Mouse (Mus musculus): ENCODE measurements around the gene Gm43518. TPM values are rescaled to one million over a fixed set of nuclear protein-coding genes. Genes with fewer than 3 reads are reported as not detected.

The Gm43518 gene
- 0.41 and 0.53 TPM in 2 replicates for polyA plus RNA-seq (2012; rRNA removed)

DNA sequence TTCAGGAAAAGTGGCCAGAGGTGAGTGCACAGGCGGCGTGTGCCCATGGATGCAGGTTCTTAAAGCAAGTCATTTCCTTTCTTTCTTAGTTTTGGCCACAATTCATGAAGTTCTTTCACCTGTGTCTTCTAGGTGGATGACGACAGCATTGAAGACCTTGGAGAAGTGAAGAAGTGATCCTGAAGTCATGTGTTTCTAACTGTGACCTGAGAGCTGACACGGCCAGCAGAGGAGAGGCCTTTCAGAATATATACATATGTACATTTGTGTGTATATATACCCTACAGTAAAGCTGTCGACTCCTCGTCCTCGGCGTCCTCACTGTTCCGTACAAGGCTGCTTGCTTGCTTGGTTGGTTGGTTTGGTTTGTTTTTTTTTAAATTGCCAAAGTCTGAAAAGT lies at the start of gene Gm43518:
Gm43518 (plus strand) TSS at position 301 of the 400 bp plus-strand sequence.
- H3K4me3 ChIP-seq (replicated peaks; ENCODE audit: extremely low read depth, low read depth, low read length) = no peak within 1 kb of the TSS
- WGBS = 89% methylated on average over 9 of the region's 9 CpGs
- no peaks in the 10 kb centered on the region for H3K4me1 ChIP-seq (ENCODE audit: control insufficient read depth, insufficient read depth, low read length)
- no peak for TF ChIP-seq CTCF (IDR thresholded peaks at IDR 0.05; ENCODE audit: insufficient read depth, low read length)
- TF ChIP-seq POLR2A (IDR thresholded peaks at IDR 0.05; ENCODE audit: borderline replicate concordance, extremely low read depth, low read depth, low read length) = no peak
- DNase-seq = no peak

DNA sequence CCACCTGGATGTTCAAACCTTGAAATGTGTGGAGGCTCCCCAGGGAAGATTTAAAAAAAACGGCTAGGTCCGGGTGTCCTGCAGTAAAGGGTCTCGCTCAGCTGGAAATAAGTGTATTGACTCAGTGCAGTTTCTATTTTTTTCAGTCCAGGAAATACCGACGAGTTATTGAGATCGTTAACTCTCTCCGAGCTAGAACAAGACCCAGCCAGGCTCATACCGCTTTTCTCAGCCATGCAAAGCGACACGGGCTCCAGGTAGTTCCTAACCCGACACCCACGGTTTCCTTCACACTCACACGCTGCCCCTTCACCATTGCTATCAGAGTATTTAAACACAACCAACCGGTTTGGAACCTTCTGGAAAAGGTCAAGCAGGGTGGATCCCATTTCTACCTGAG lies 49.2 kb upstream of the Gm43518 start:
- H3K4me3 ChIP-seq (replicated peaks; ENCODE audit: extremely low read depth, low read depth, low read length) = no peak overlapping the region

GRCm38 (mm10) chr5:123879928-123880327 lies 47.3 kb upstream of the Gm43518 start, which contains the start of gene Hcar1:
Gene Hcar1 (minus strand): TSS chr5:123880020.
- peaks cover 5% of the 10 kb centered on the region; the same call in 1 of the 2 replicates for H3K4me1 ChIP-seq (ENCODE audit: control insufficient read depth, insufficient read depth, low read length)
- TF ChIP-seq POLR2A (IDR thresholded peaks at IDR 0.05; ENCODE audit: borderline replicate concordance, extremely low read depth, low read depth, low read length) (no peak), CTCF (IDR thresholded peaks at IDR 0.05; ENCODE audit: insufficient read depth, low read length) (no peak)
- WGBS = 24% methylated on average over 12 of the region's 12 CpGs
- no peak within 1 kb of the TSS for H3K4me3 ChIP-seq (replicated peaks; ENCODE audit: extremely low read depth, low read depth, low read length)
- no peak for DNase-seq

More for the DNA sequence above, 49.2 kb upstream of the Gm43518 start:
- 20% methylated on average over 14 of the region's 14 CpGs for WGBS
- H3K4me1 ChIP-seq (ENCODE audit: control insufficient read depth, insufficient read depth, low read length) = peaks cover 5% of the 10 kb centered on the region; the same call in 1 of the 2 replicates
- no peak for DNase-seq
- TF ChIP-seq CTCF (IDR thresholded peaks at IDR 0.05; ENCODE audit: insufficient read depth, low read length) = no peak
- no peak for TF ChIP-seq POLR2A (IDR thresholded peaks at IDR 0.05; ENCODE audit: borderline replicate concordance, extremely low read depth, low read depth, low read length)

- H3K4me1 ChIP-seq (ENCODE audit: control insufficient read depth, insufficient read depth, low read length) = peaks cover 5% of the 10 kb centered on the region; the same call in 1 of the 2 replicates
- 80% methylated on average over 14 of the region's 14 CpGs for WGBS
- DNase-seq = no peak
- TF ChIP-seq POLR2A (IDR thresholded peaks at IDR 0.05; ENCODE audit: borderline replicate concordance, extremely low read depth, low read depth, low read length) = no peak
- no peak for TF ChIP-seq CTCF (IDR thresholded peaks at IDR 0.05; ENCODE audit: insufficient read depth, low read length)
- no peak overlapping the region for H3K4me3 ChIP-seq (replicated peaks; ENCODE audit: extremely low read depth, low read depth, low read length)
These were observed 46.4 kb upstream of the Gm43518 start for GRCm38 (mm10) chr5:123880778-123881177.

DNA sequence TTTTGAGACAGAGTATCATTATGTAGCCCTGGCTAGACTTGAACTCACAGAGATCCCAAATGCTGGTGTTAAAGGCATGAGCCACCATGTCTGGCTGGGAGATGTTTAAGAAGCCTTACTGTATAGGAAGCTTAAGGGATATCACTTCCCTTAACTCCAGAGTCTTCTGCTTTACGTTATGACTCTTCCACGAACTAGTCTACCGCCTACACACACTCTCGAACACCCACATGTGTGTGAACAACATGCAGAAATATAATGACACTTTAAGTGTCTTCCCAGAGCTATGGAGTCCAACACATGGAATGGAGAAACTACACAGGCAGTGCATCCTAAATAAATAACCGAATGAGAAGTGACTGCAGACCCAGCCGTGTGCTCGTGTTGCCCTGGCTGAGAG lies 43.3 kb upstream of the Gm43518 start:
- peaks cover 5% of the 10 kb centered on the region; the same call in 1 of the 2 replicates for H3K4me1 ChIP-seq (ENCODE audit: control insufficient read depth, insufficient read depth, low read length)
- no peak for DNase-seq
- no peak for TF ChIP-seq POLR2A (IDR thresholded peaks at IDR 0.05; ENCODE audit: borderline replicate concordance, extremely low read depth, low read depth, low read length)
- TF ChIP-seq CTCF (IDR thresholded peaks at IDR 0.05; ENCODE audit: insufficient read depth, low read length) = no peak
- no peak overlapping the region for H3K4me3 ChIP-seq (replicated peaks; ENCODE audit: extremely low read depth, low read depth, low read length)
- WGBS = 59% methylated on average over 7 of the region's 7 CpGs

GRCm38 (mm10) chr5:123884332-123884731 lies 42.9 kb upstream of the Gm43518 start:
- no peak for DNase-seq
- WGBS = 61% methylated on average over 10 of the region's 10 CpGs

GRCm38 (mm10) chr5:123886365-123886764 lies 40.9 kb upstream of the Gm43518 start:
- no peak for TF ChIP-seq POLR2A (IDR thresholded peaks at IDR 0.05; ENCODE audit: borderline replicate concordance, extremely low read depth, low read depth, low read length)
- TF ChIP-seq CTCF (IDR thresholded peaks at IDR 0.05; ENCODE audit: insufficient read depth, low read length) = no peak
- 37% methylated on average over 3 of the region's 3 CpGs for WGBS

More at GRCm38 (mm10) chr5:123884332-123884731, 42.9 kb upstream of the Gm43518 start:
- TF ChIP-seq POLR2A (IDR thresholded peaks at IDR 0.05; ENCODE audit: borderline replicate concordance, extremely low read depth, low read depth, low read length) = no peak
- TF ChIP-seq CTCF (IDR thresholded peaks at IDR 0.05; ENCODE audit: insufficient read depth, low read length) = no peak
- H3K4me1 ChIP-seq (ENCODE audit: control insufficient read depth, insufficient read depth, low read length) = peaks cover 5% of the 10 kb centered on the region; the same call in 1 of the 2 replicates
- H3K4me3 ChIP-seq (replicated peaks; ENCODE audit: extremely low read depth, low read depth, low read length) = no peak overlapping the region

DNA sequence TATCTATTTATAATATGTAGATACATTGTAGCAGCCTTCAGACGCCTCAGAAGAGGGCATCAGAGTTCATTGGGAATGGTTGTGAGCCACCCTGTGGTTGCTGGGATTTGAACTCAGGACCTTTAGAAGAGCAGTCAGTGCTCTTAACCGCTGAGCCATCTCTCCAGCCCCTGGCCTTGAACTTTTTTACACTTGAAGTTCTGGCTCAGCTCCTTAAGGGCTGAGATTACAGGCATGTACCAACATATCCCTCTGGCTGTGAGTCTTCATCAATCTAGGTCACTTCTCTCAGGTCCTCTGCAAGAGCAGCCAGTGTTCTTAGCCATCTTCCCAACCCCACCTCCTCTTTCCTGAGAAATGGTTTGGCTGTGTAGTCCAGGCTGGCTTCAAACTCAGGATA lies 36.9 kb upstream of the Gm43518 start:
- 63% methylated on average over 2 of the region's 2 CpGs for WGBS
- TF ChIP-seq CTCF (IDR thresholded peaks at IDR 0.05; ENCODE audit: insufficient read depth, low read length) (no peak), POLR2A (IDR thresholded peaks at IDR 0.05; ENCODE audit: borderline replicate concordance, extremely low read depth, low read depth, low read length) (no peak)
- Histone ChIP-seq H3K4me1 (ENCODE audit: control insufficient read depth, insufficient read depth, low read length) (no peaks in the 10 kb centered on the region), H3K4me3 (replicated peaks; ENCODE audit: extremely low read depth, low read depth, low read length) (no peak overlapping the region)
- no peak for DNase-seq

More at GRCm38 (mm10) chr5:123886365-123886764, 40.9 kb upstream of the Gm43518 start:
- DNase-seq = no peak
- H3K4me1 ChIP-seq (ENCODE audit: control insufficient read depth, insufficient read depth, low read length) = no peaks in the 10 kb centered on the region
- H3K4me3 ChIP-seq (replicated peaks; ENCODE audit: extremely low read depth, low read depth, low read length) = no peak overlapping the region

DNA sequence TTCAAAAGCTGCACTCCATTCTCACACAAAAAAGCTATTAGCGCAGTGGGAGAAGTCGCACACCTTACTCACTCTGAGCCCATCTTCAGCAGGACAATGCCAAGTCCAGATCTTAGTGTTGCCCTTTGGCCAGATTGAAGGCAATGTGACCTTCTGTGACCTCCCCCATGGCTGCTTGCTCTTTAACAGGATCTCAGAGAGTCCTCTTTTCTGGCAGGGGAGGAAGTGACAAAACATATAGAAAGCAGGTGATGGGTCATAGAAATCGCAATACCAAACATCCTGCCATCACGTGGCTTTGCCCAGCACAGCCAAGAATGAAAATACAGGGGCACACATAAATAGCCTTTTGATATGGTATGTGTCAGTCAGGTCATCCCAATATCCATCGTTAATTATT lies 36.2 kb upstream of the Gm43518 start:
- Histone ChIP-seq H3K4me3 (replicated peaks; ENCODE audit: extremely low read depth, low read depth, low read length) (no peak overlapping the region), H3K4me1 (ENCODE audit: control insufficient read depth, insufficient read depth, low read length) (no peaks in the 10 kb centered on the region)
- DNase-seq = no peak
- 59% methylated on average over 5 of the region's 5 CpGs for WGBS
- TF ChIP-seq POLR2A (IDR thresholded peaks at IDR 0.05; ENCODE audit: borderline replicate concordance, extremely low read depth, low read depth, low read length) = no peak
- no peak for TF ChIP-seq CTCF (IDR thresholded peaks at IDR 0.05; ENCODE audit: insufficient read depth, low read length)

- H3K4me1 ChIP-seq (ENCODE audit: control insufficient read depth, insufficient read depth, low read length) = no peaks in the 10 kb centered on the region
- H3K4me3 ChIP-seq (replicated peaks; ENCODE audit: extremely low read depth, low read depth, low read length) = no peak overlapping the region
- no peak for DNase-seq
- no peak for TF ChIP-seq POLR2A (IDR thresholded peaks at IDR 0.05; ENCODE audit: borderline replicate concordance, extremely low read depth, low read depth, low read length)
- TF ChIP-seq CTCF (IDR thresholded peaks at IDR 0.05; ENCODE audit: insufficient read depth, low read length) = no peak
- WGBS = 26% methylated on average over 6 of the region's 6 CpGs
These were observed 35.5 kb upstream of the Gm43518 start for GRCm38 (mm10) chr5:123891669-123892068.

Data from lung, adult 2 months (tissue).